Mouse (Mus musculus): ENCODE data around the gene Nmb. TPM values are rescaled to one million over a fixed set of nuclear protein-coding genes. Genes with fewer than 3 reads are reported as not detected.
"Not testable (repeated sequence)": the region's sequence is repeated elsewhere in the genome, so short reads cannot be mapped to it uniquely, and the experiment has no call there.

Nmb gene
- total and polyA plus RNA-seq, 3 experiments = 0.47 to 0.66 (median 0.47) TPM

DNA sequence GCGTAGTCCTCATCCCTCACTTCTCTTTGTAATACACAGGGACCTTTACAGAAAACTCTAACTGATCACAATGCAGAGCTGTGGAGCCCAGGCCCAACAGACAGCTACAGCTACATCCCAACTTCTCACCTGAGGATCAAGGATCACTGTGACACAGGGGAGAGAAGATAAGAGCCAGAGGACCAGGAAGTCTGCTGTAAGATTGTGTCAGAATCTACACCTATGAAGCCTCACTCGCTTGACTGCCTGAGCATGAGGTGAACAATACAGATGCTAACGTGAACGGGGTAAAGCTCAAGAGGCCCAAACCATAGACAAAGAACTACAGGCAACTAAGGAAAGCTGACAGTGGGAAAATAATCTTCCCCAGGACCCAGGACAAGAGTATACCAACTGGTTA lies 34.9 kb upstream of the Nmb start:
- H3K9me3 ChIP-seq (replicated peaks; ENCODE audit: low read length) = peaks cover 7% of the 10 kb centered on the region
- no peaks in the 10 kb centered on the region for H3K27me3 ChIP-seq (replicated peaks)
- no peak for DNase-seq (ENCODE audit: extremely low read depth)
- no peak for TF ChIP-seq CHD2 (IDR thresholded peaks at IDR 0.05; ENCODE audit: low read length)
- no peak for TF ChIP-seq POLR2AphosphoS2 (IDR thresholded peaks at IDR 0.05; ENCODE audit: low read depth, low read length)
- no peak for TF ChIP-seq NELFE (IDR thresholded peaks at IDR 0.05; ENCODE audit: low read depth, low read length)
- no peak for TF ChIP-seq MAFK (IDR thresholded peaks at IDR 0.05; ENCODE audit: insufficient replicate concordance, low read length)
- TF ChIP-seq RAD21 (IDR thresholded peaks at IDR 0.05; ENCODE audit: low read depth, low read length) = no peak
- no peak for TF ChIP-seq TBP (conservative IDR thresholded peaks at IDR 0.05; ENCODE audit: low read depth, low read length)
- no peak for TF ChIP-seq USF1 (IDR thresholded peaks at IDR 0.05; ENCODE audit: low read depth, low read length)
- TF ChIP-seq IRF4 (IDR thresholded peaks at IDR 0.05; ENCODE audit: low read depth, low read length) = no peak
- TF ChIP-seq CHD1 (IDR thresholded peaks at IDR 0.05; ENCODE audit: low read depth, low read length) = no peak
- TF ChIP-seq KAT2A (IDR thresholded peaks at IDR 0.05; ENCODE audit: insufficient replicate concordance, low read length) = no peak
- no peak for TF ChIP-seq USF2 (conservative IDR thresholded peaks at IDR 0.05; ENCODE audit: low read depth, low read length)
- TF ChIP-seq ZC3H11A (IDR thresholded peaks at IDR 0.05; ENCODE audit: low read depth, low read length) = no peak
- no peak for TF ChIP-seq MXI1 (IDR thresholded peaks at IDR 0.05; ENCODE audit: low read depth, low read length)
- no peak for TF ChIP-seq JUND (conservative IDR thresholded peaks at IDR 0.05; ENCODE audit: low read depth, low read length)
- TF ChIP-seq POLR2A (IDR thresholded peaks at IDR 0.05; ENCODE audit: low read depth, low read length) = no peak
- H3K4me1 ChIP-seq (ENCODE audit: control insufficient read depth in 1 of 2, insufficient read depth in 2 of 2) = peaks cover 2 to 20% of the 10 kb centered on the region in 2 experiments; a peak in 2 of 4 replicates
- H3K9ac ChIP-seq (ENCODE audit: insufficient read depth, low read depth) = no peak overlapping the region
- H3K27ac ChIP-seq (ENCODE audit: insufficient read depth, low read depth) = no peak overlapping the region
- H3K36me3 ChIP-seq (replicated peaks in 1 of 2; ENCODE audit: control insufficient read depth in 1 of 2, insufficient read depth in 1 of 2, low read length in 1 of 2) = peaks cover 9 to 47% of the 10 kb centered on the region in 2 experiments
- H3K4me3 ChIP-seq (replicated peaks in 1 of 3; ENCODE audit: low read depth in 2 of 3, low read length in 2 of 3, poor library complexity in 1 of 3) = no peak overlapping the region
- dilution Hi-C loops (cut with MboI; ENCODE audit: extremely low pct_ligation_motif_present, extremely low pct_unique_long_range_greater_than_20kb, low sequenced_read_pairs) (no loop called here), in situ Hi-C loops (cut with MboI; ENCODE audit: low pct_ligation_motif_present, low pct_unique_long_range_greater_than_20kb, low sequenced_read_pairs) (no loop called here)
- peaks cover 53% of the 10 kb centered on the region for H3K79me2 ChIP-seq (replicated peaks; ENCODE audit: control insufficient read depth, extremely low read depth, insufficient read depth, poor library complexity, severe bottlenecking)
- no peak overlapping the region for H3K4me2 ChIP-seq (ENCODE audit: insufficient read depth, low read depth, poor library complexity, severe bottlenecking)

DNA sequence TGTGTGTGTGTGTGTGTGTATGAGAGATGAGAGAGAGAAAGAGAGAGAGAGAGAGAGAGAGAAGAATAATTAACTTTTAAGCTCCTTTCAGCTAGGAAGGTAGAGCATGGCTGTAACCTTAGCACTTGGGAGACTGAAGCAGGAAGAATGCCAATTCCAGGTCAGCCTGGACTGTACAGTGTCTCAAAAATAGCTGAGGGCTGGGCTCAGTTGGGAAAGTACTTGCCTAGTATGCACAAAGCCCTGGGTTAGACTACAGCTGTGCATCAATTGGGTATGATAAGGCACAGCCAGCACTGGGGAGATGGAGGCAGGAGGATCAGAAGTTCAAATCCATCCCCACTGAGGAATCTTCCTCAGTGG lies 32.4 kb upstream of the Nmb start:
- H3K4me3 ChIP-seq (replicated peaks in 1 of 3; ENCODE audit: low read depth in 2 of 3, low read length in 2 of 3, poor library complexity in 1 of 3); H3K27ac ChIP-seq (ENCODE audit: insufficient read depth, low read depth); H3K9ac ChIP-seq (ENCODE audit: insufficient read depth, low read depth); DNase-seq (ENCODE audit: extremely low read depth); H3K27me3 ChIP-seq (replicated peaks); dilution Hi-C loops (cut with MboI; ENCODE audit: extremely low pct_ligation_motif_present, extremely low pct_unique_long_range_greater_than_20kb, low sequenced_read_pairs); in situ Hi-C loops (cut with MboI; ENCODE audit: low pct_ligation_motif_present, low pct_unique_long_range_greater_than_20kb, low sequenced_read_pairs); H3K4me2 ChIP-seq (ENCODE audit: insufficient read depth, low read depth, poor library complexity, severe bottlenecking); H3K9me3 ChIP-seq (replicated peaks; ENCODE audit: low read length): not testable (repeated sequence)
- Histone ChIP-seq H3K4me1 (ENCODE audit: control insufficient read depth in 1 of 2, insufficient read depth in 2 of 2) (peaks cover 2 to 19% of the 10 kb centered on the region in 2 experiments; a peak in 2 of 4 replicates), H3K79me2 (replicated peaks; ENCODE audit: control insufficient read depth, extremely low read depth, insufficient read depth, poor library complexity, severe bottlenecking) (peaks cover 32% of the 10 kb centered on the region), H3K36me3 (replicated peaks in 1 of 2; ENCODE audit: control insufficient read depth in 1 of 2, insufficient read depth in 1 of 2, low read length in 1 of 2) (peaks cover 24 to 58% of the 10 kb centered on the region in 2 experiments)

DNA sequence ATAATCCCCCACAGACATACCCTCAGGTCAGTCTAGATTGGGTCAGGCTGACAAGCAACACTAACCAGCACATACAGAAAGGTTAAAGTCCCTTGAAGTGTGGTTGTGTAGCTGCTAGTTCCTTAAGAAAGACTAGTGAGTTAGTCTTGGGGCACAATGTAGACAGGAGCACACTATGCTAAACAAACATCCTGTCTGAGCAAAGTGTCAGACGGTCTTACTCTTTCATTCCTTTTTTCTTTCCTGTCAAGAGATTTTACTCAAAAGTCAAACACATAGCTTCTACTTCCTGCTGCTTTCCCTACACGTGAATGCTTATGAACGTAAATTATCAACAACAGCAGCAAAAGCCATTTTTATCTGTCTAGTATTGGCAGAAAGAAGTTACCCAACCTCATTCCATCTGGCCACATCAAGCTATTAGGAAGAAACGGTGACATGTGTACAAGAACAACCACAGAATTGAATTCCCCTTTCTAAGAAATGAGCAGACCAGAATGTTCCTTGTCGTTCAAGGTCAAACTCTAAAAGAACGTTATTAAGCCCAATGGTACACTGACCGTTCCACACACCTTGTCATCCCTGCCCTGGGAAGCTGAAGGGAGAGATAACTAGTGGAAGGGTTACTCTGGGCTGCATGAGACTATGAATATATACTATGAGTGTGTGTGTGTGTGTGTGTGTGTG lies 31.9 kb upstream of the Nmb start:
- H3K27me3 ChIP-seq (replicated peaks); in situ Hi-C loops (cut with MboI; ENCODE audit: low pct_ligation_motif_present, low pct_unique_long_range_greater_than_20kb, low sequenced_read_pairs); H3K4me3 ChIP-seq (replicated peaks in 1 of 3; ENCODE audit: low read depth in 2 of 3, low read length in 2 of 3, poor library complexity in 1 of 3); H3K27ac ChIP-seq (ENCODE audit: insufficient read depth, low read depth); H3K4me2 ChIP-seq (ENCODE audit: insufficient read depth, low read depth, poor library complexity, severe bottlenecking); DNase-seq (ENCODE audit: extremely low read depth); dilution Hi-C loops (cut with MboI; ENCODE audit: extremely low pct_ligation_motif_present, extremely low pct_unique_long_range_greater_than_20kb, low sequenced_read_pairs); H3K9me3 ChIP-seq (replicated peaks; ENCODE audit: low read length); H3K9ac ChIP-seq (ENCODE audit: insufficient read depth, low read depth): not testable (repeated sequence)
- Histone ChIP-seq H3K4me1 (ENCODE audit: control insufficient read depth in 1 of 2, insufficient read depth in 2 of 2) (peaks cover 2 to 19% of the 10 kb centered on the region in 2 experiments; a peak in 2 of 4 replicates), H3K79me2 (replicated peaks; ENCODE audit: control insufficient read depth, extremely low read depth, insufficient read depth, poor library complexity, severe bottlenecking) (peaks cover 31% of the 10 kb centered on the region), H3K36me3 (replicated peaks in 1 of 2; ENCODE audit: control insufficient read depth in 1 of 2, insufficient read depth in 1 of 2, low read length in 1 of 2) (peaks cover 27 to 58% of the 10 kb centered on the region in 2 experiments)

Data from CH12.LX (cell line).